Mouse (Mus musculus) C2C12 (cell line): ENCODE data around the gene Wfdc13.

Source experiments
- CTCF ChIP-seq: IDR thresholded peaks from one replicate; pipeline ENCODE4 v1.5.1; 2011; ENCODE audit not compliant: control insufficient read depth, insufficient read depth, insufficient read length
- MAX ChIP-seq: IDR thresholded peaks from one replicate; pipeline ENCODE4 v1.6.1; 2011; ENCODE audit warnings: mild to moderate bottlenecking, control low read depth
- USF1 ChIP-seq: IDR thresholded peaks from one replicate; pipeline ENCODE4 v1.6.1; 2011; ENCODE audit warnings: low read depth, mild to moderate bottlenecking, control low read depth, moderate library complexity

DNA sequence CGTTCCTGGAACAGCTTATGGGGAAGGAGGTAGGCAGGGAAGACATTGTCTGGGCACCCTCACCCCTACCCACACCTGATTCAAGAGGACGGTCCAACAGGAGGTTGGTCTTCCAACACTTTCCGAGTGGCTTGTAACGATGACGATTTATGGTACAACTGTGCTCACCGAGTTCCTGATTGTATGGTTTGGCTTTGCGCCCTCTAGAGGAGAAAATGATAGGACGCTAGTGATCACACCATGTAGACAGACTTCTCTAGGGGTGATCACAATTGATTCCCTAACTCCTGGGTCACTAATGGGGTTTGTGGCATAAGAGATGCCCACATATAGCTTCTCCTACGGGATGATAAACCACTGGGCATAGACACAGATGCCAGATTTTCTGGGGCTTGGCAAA is 49.6 kb upstream of the Wfdc13 start:
- no peak for TF ChIP-seq CTCF
- no peak for TF ChIP-seq MAX
- no peak for TF ChIP-seq USF1
